ENCODE assay signal across 14 mouse cellular contexts in the genomic region with DNA sequence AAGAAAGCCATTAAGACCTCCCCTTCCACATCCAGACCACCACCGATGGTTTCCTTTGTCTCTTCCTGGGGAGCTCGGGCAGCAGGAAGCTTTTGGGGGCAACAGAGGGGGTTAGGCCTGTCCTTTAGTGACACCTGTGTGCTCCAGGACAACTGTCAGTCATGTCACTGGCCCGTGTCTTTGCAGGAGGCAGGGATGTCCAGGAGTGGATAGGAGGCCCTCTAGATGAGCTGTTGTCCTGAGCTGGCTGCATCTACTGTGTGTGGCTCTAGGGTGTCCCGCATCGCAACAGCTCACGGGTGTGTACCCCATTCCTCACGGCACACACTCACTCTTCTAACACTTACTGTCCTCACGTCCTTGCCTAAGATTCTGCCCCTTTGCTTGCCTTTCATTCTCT. TPM values are rescaled to one million over a fixed set of nuclear protein-coding genes. Genes with fewer than 3 reads are reported as not detected.
DNase-seq lines count a peak whose midpoint lies in the region; ATAC-seq lines count a peak whose summit lies in the region.
"Had no signal": no experiment of that assay in that cellular context is flagged by ENCODE, and none has a peak within 500 bp of the region (broad histone marks: within the 10 kb centered on the region; RNA-seq: fewer than 3 reads in every experiment).

No protein-coding gene starts in this region.

- no peak overlapping the region for H3K4me2 ChIP-seq in midbrain, embryonic 11.5 days
- no peak overlapping the region for H3K4me2 ChIP-seq in midbrain, embryonic 14.5 days (ENCODE audit: low read length)
- peak overlapping the region; percentile 78 for H3K4me2 ChIP-seq in liver, embryonic 15.5 days
- H3K4me2 ChIP-seq in forebrain, embryonic 11.5 days (ENCODE audit: low read depth, low read length, severe bottlenecking), result no peak overlapping the region
- H3K4me2 ChIP-seq: lung, embryonic 15.5 days had no signal

- DNase-seq in midbrain, embryonic 11.5 days (ENCODE audit: low spot score, missing footprints), result peak; percentile 21
- DNase-seq in midbrain, embryonic 14.5 days, result no peak
- DNase-seq in thymus, postnatal 36 days, result peak; percentile 52 to 62
- DNase-seq in forebrain, embryonic 11.5 days (ENCODE audit: low spot score), result no peak
- no peak for DNase-seq in frontal cortex, postnatal 25 days (ENCODE audit: low spot score in 2 of 2)
- DNase-seq: adrenal gland, adult 8-10 months; cerebellum, adult 9-11 months; embryo, embryonic 11 days; kidney, postnatal 10 days had no signal

- H3K27ac ChIP-seq in midbrain, embryonic 11.5 days (ENCODE audit: low read depth, low read length), result no peak overlapping the region
- no peak overlapping the region for H3K27ac ChIP-seq in midbrain, embryonic 14.5 days (replicated peaks; ENCODE audit: low read depth, low read length)
- H3K27ac ChIP-seq in liver, embryonic 15.5 days (replicated peaks), result peak overlapping the region; percentile 98
- no peak overlapping the region for H3K27ac ChIP-seq in forebrain, embryonic 11.5 days (ENCODE audit: low read depth, low read length)
- H3K27ac ChIP-seq: lung, embryonic 15.5 days had no signal

- ATAC-seq in erythroblast, adult 5-6 weeks (replicated peaks; ENCODE audit: low FRiP score, poor library complexity, severe bottlenecking), result no peak
- ATAC-seq in midbrain, embryonic 11.5 days (ENCODE audit: low FRiP score), result no peak
- ATAC-seq in midbrain, embryonic 14.5 days (ENCODE audit: low FRiP score, low TSS enrichment), result no peak
- ATAC-seq in liver, embryonic 15.5 days (ENCODE audit: insufficient read depth), result no peak
- ATAC-seq in forebrain, embryonic 11.5 days (replicated peaks; ENCODE audit: low FRiP score), result no peak

- no peaks in the 10 kb centered on the region for H3K9me3 ChIP-seq in erythroblast, embryonic 14.5 days (ENCODE audit: control insufficient read depth, low read length)
- H3K9me3 ChIP-seq in midbrain, embryonic 11.5 days (ENCODE audit: control insufficient read depth, low read length), result no peaks in the 10 kb centered on the region
- H3K9me3 ChIP-seq in midbrain, embryonic 14.5 days (ENCODE audit: control insufficient read depth, low read length), result no peaks in the 10 kb centered on the region
- H3K9me3 ChIP-seq in liver, embryonic 15.5 days (replicated peaks), result no peaks in the 10 kb centered on the region
- H3K9me3 ChIP-seq in forebrain, embryonic 11.5 days (ENCODE audit: control insufficient read depth, low read length), result no peaks in the 10 kb centered on the region
- H3K9me3 ChIP-seq: lung, embryonic 15.5 days had no signal

- no peak overlapping the region for H3K9ac ChIP-seq in midbrain, embryonic 11.5 days (ENCODE audit: low read length)
- no peak overlapping the region for H3K9ac ChIP-seq in midbrain, embryonic 14.5 days (replicated peaks; ENCODE audit: low read length)
- H3K9ac ChIP-seq in liver, embryonic 15.5 days, result peak overlapping the region; percentile 88
- no peak overlapping the region for H3K9ac ChIP-seq in forebrain, embryonic 11.5 days (ENCODE audit: low read length)
- H3K9ac ChIP-seq: lung, embryonic 15.5 days had no signal

- 86% methylated on average over 8 of the region's 8 CpGs for WGBS in midbrain, embryonic 11.5 days
- 87% methylated on average over 8 of the region's 8 CpGs for WGBS in midbrain, embryonic 14.5 days
- 22% methylated on average over 8 of the region's 8 CpGs for WGBS in liver, embryonic 15.5 days (ENCODE audit: insufficient replicate concordance)
- 84% methylated on average over 8 of the region's 8 CpGs for whole genome bisulfite sequencing in forebrain, embryonic 11.5 days

- H3K4me3 ChIP-seq in erythroblast, embryonic 14.5 days (replicated peaks), result peak overlapping the region; percentile 70
- H3K4me3 ChIP-seq in midbrain, embryonic 11.5 days (ENCODE audit: low read depth, low read length), result no peak overlapping the region
- no peak overlapping the region for H3K4me3 ChIP-seq in midbrain, embryonic 14.5 days (replicated peaks; ENCODE audit: low read depth, low read length)
- H3K4me3 ChIP-seq in liver, embryonic 15.5 days (replicated peaks), result peak overlapping the region; percentile 81
- no peak overlapping the region for H3K4me3 ChIP-seq in forebrain, embryonic 11.5 days (ENCODE audit: low read depth, low read length)
- H3K4me3 ChIP-seq: lung, embryonic 15.5 days had no signal

- H3K4me1 ChIP-seq in erythroblast, embryonic 14.5 days (ENCODE audit: control insufficient read depth), result peaks cover 79% of the 10 kb centered on the region
- no peaks in the 10 kb centered on the region for H3K4me1 ChIP-seq in midbrain, embryonic 11.5 days (ENCODE audit: control insufficient read depth, insufficient read depth, low read length)
- no peaks in the 10 kb centered on the region for H3K4me1 ChIP-seq in midbrain, embryonic 14.5 days (ENCODE audit: control insufficient read depth, insufficient read depth, low read length)
- H3K4me1 ChIP-seq in liver, embryonic 15.5 days (replicated peaks), result peaks cover 79% of the 10 kb centered on the region
- H3K4me1 ChIP-seq in forebrain, embryonic 11.5 days (replicated peaks; ENCODE audit: control insufficient read depth, insufficient read depth, low read length), result no peaks in the 10 kb centered on the region

- peaks cover 41% of the 10 kb centered on the region for H3K36me3 ChIP-seq in erythroblast, embryonic 14.5 days (ENCODE audit: control insufficient read depth)
- no peaks in the 10 kb centered on the region for H3K36me3 ChIP-seq in midbrain, embryonic 11.5 days (ENCODE audit: control insufficient read depth, insufficient read depth, low read length)
- H3K36me3 ChIP-seq in midbrain, embryonic 14.5 days (ENCODE audit: control insufficient read depth, insufficient read depth, low read length), result no peaks in the 10 kb centered on the region
- peaks cover 18% of the 10 kb centered on the region for H3K36me3 ChIP-seq in liver, embryonic 15.5 days (replicated peaks)
- no peaks in the 10 kb centered on the region for H3K36me3 ChIP-seq in forebrain, embryonic 11.5 days (ENCODE audit: control insufficient read depth, insufficient read depth, low read length)
- H3K36me3 ChIP-seq: lung, embryonic 15.5 days had no signal

- no peaks in the 10 kb centered on the region for H3K27me3 ChIP-seq in erythroblast, embryonic 14.5 days (ENCODE audit: control insufficient read depth)
- H3K27me3 ChIP-seq in midbrain, embryonic 11.5 days (ENCODE audit: control insufficient read depth, insufficient read depth, low read length), result no peaks in the 10 kb centered on the region
- H3K27me3 ChIP-seq in midbrain, embryonic 14.5 days (ENCODE audit: control insufficient read depth, insufficient read depth, low read length), result no peaks in the 10 kb centered on the region
- H3K27me3 ChIP-seq in liver, embryonic 15.5 days, result no peaks in the 10 kb centered on the region
- no peaks in the 10 kb centered on the region for H3K27me3 ChIP-seq in forebrain, embryonic 11.5 days (ENCODE audit: control insufficient read depth, insufficient read depth, low read length)
- H3K27me3 ChIP-seq: lung, embryonic 15.5 days had no signal

RNA-seq across cellular contexts. Expression of gene Tspoap1, which starts 7.1 kb away (rescaled TPM):
- polyA plus RNA-seq in erythroblast, embryonic 14.5 days (2012), result 0.47 and 0.71 TPM in 2 replicates
- total RNA-seq in erythroblast, adult 5-6 weeks (2015; ENCODE audit: low replicate concordance), result 4.2 and 5.4 TPM in 2 replicates
- total RNA-seq in erythroblast, adult 5-6 weeks (2017; ENCODE audit: low replicate concordance), result 5.4 and 16.6 TPM in 2 replicates
- 7.0 and 9.0 TPM in 2 replicates for polyA plus RNA-seq in midbrain, embryonic 11.5 days (2014; fragmentation: Nextera tagmentation; extraction: Ambion mirVana)
- polyA plus RNA-seq in midbrain, embryonic 14.5 days (2014; fragmentation: Nextera tagmentation; extraction: Ambion mirVana), result 54.5 and 63.4 TPM in 2 replicates
- polyA plus RNA-seq in liver, embryonic 15.5 days (2015; fragmentation: Nextera tagmentation; extraction: Ambion mirVana), result 3.3 and 3.5 TPM in 2 replicates
- 18.8 and 19.9 TPM in 2 replicates for polyA plus RNA-seq in forebrain, embryonic 11.5 days (2014; fragmentation: Nextera tagmentation; extraction: Ambion mirVana)

RNA-seq across cellular contexts. Expression of gene Supt4a, which starts 15.9 kb away (rescaled TPM):
- polyA plus RNA-seq in erythroblast, embryonic 14.5 days (2012), result 4.3 and 5.5 TPM in 2 replicates
- total RNA-seq in erythroblast, adult 5-6 weeks (2015; ENCODE audit: low replicate concordance), result 133 and 166 TPM in 2 replicates
- 103 and 121 TPM in 2 replicates for total RNA-seq in erythroblast, adult 5-6 weeks (2017; ENCODE audit: low replicate concordance)
- 148 and 163 TPM in 2 replicates for polyA plus RNA-seq in midbrain, embryonic 11.5 days (2014; fragmentation: Nextera tagmentation; extraction: Ambion mirVana)
- polyA plus RNA-seq in midbrain, embryonic 14.5 days (2014; fragmentation: Nextera tagmentation; extraction: Ambion mirVana), result 150 and 163 TPM in 2 replicates
- 177 and 195 TPM in 2 replicates for polyA plus RNA-seq in liver, embryonic 15.5 days (2015; fragmentation: Nextera tagmentation; extraction: Ambion mirVana)
- polyA plus RNA-seq in forebrain, embryonic 11.5 days (2014; fragmentation: Nextera tagmentation; extraction: Ambion mirVana), result 132 and 133 TPM in 2 replicates

RNA-seq across cellular contexts. Expression of gene Mpo, which starts 40.1 kb away (rescaled TPM):
- polyA plus RNA-seq in erythroblast, embryonic 14.5 days (2012), result 3.6 and 4.5 TPM in 2 replicates
- total RNA-seq in erythroblast, adult 5-6 weeks (2015; ENCODE audit: low replicate concordance), result 1,764 and 1,778 TPM in 2 replicates
- total RNA-seq in erythroblast, adult 5-6 weeks (2017; ENCODE audit: low replicate concordance), result 605 and 1,001 TPM in 2 replicates
- 2.6 and 2.9 TPM in 2 replicates for polyA plus RNA-seq in midbrain, embryonic 11.5 days (2014; fragmentation: Nextera tagmentation; extraction: Ambion mirVana)
- polyA plus RNA-seq in midbrain, embryonic 14.5 days (2014; fragmentation: Nextera tagmentation; extraction: Ambion mirVana), result 0.47 TPM in 1 of 2 replicates, not detected in the other
- 448 and 474 TPM in 2 replicates for polyA plus RNA-seq in liver, embryonic 15.5 days (2015; fragmentation: Nextera tagmentation; extraction: Ambion mirVana)
- polyA plus RNA-seq in forebrain, embryonic 11.5 days (2014; fragmentation: Nextera tagmentation; extraction: Ambion mirVana), result 3.6 and 3.9 TPM in 2 replicates
- total RNA-seq: adrenal gland, adult 8-10 months; left cerebral cortex, postnatal 14 days had no signal

Comparison
In these comparisons a context has a peak if more than half of its experiments do, and no peak if none do; other contexts are left out.
1. DNase-seq: peak in midbrain, embryonic 11.5 days (single experiment) and thymus, postnatal 36 days (2 of 2); none in midbrain, embryonic 14.5 days (single experiment), forebrain, embryonic 11.5 days (single experiment) and frontal cortex, postnatal 25 days (0 of 2).
2. H3K4me3 ChIP-seq: peak in erythroblast, embryonic 14.5 days (single experiment) and liver, embryonic 15.5 days (single experiment); none in midbrain, embryonic 11.5 days (single experiment), midbrain, embryonic 14.5 days (single experiment) and forebrain, embryonic 11.5 days (single experiment).
3. RNA of gene Supt4a, which starts 15.9 kb away (polyA plus RNA-seq): 177 to 195 TPM in liver, embryonic 15.5 days, 150 to 163 TPM in midbrain, embryonic 14.5 days, 148 to 163 TPM in midbrain, embryonic 11.5 days and 132 to 133 TPM in forebrain, embryonic 11.5 days; 4.3 to 5.5 TPM in erythroblast, embryonic 14.5 days; every median in the first group is over 10 times any median in the second.
4. RNA of gene Mpo, which starts 40.1 kb away (polyA plus RNA-seq): 448 to 474 TPM in liver, embryonic 15.5 days; 3.6 to 4.5 TPM in erythroblast, embryonic 14.5 days, 3.6 to 3.9 TPM in forebrain, embryonic 11.5 days, 2.6 to 2.9 TPM in midbrain, embryonic 11.5 days and 0.47 TPM in midbrain, embryonic 14.5 days; every median in the first group is over 10 times any median in the second.